Mouse (Mus musculus) megakaryocyte, adult 5-6 weeks (primary cell): Measurements from ENCODE around the gene Slc16a8. TPM values are rescaled to one million over a fixed set of nuclear protein-coding genes. Genes with fewer than 3 reads are reported as not detected.

Experiments
- ATAC-seq: 2 replicates; pipeline ENCODE4 v1.8.0; 2016; ENCODE audit warnings: mild to moderate bottlenecking, inconsistent platforms; ENCODE audit not compliant: poor library complexity, severe bottlenecking
- total RNA-seq, 2 experiments: library from RNA; stranded (forward) in 1 of 2; stranded (reverse) in 1 of 2; fragments of 153-499, 151-499 nt in 1 of 2; fragments of 221-1000, 200-1000 nt in 1 of 2; gene quantifications; 2 replicates each; pipeline versions ENCODE4 v1.2.3 to v1.2.4; 2015 to 2017

Slc16a8 gene
- total RNA-seq, 2 experiments from 2014 or later = not detected

DNA sequence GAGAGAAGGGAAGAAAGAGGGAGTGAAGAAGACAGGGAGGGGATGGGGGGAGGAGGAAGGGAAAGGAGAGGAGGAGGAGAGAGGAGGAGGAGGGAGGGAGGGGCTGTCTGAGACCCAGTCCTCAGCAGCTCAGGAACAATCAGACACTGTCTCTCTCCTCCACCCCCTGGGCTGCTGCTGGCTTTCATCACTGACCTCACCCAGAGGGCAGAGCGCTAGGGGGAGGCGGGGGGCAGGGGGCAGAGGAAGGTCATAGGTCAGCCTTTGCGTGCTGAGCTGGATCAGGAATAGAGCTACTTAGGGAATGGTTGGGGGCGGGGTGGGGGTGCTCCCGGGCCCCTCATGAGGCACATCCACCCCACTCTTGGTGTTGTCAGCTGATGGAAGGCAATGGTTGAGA is 30.9 kb downstream of the Slc16a8 start:
- no peak for ATAC-seq

DNA sequence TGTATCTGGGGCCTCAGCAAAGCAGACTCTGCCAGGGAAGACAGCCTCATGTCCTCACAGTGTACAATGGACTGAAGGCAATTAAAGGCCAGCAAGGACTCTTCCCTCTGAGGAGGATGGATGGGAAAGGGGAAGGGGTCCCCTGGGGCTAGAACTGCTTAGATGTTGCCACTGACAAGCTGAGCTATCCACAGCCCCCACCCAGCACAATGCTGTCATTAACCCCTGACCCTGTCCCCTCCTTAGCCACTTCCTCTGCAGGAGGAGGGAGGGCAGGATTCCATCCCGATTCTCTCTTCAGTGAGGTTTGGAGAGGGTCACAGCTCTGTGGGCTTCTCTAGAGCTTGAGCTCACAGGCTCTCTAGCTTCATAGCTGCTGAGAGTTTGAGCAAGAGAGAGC is 35.0 kb downstream of the Slc16a8 start:
- ATAC-seq = no peak

GRCm38 (mm10) chr15:79216191-79216590 is 38.4 kb downstream of the Slc16a8 start:
- no peak for ATAC-seq

- ATAC-seq = no peak
Measured at GRCm38 (mm10) chr15:79213591-79213990, 41.0 kb downstream of the Slc16a8 start.

GRCm38 (mm10) chr15:79212750-79213446 is 41.7 kb downstream of the Slc16a8 start:
- ATAC-seq = no peak

- no peak for ATAC-seq
Measured at GRCm38 (mm10) chr15:79210357-79210756, 44.2 kb downstream of the Slc16a8 start.

DNA sequence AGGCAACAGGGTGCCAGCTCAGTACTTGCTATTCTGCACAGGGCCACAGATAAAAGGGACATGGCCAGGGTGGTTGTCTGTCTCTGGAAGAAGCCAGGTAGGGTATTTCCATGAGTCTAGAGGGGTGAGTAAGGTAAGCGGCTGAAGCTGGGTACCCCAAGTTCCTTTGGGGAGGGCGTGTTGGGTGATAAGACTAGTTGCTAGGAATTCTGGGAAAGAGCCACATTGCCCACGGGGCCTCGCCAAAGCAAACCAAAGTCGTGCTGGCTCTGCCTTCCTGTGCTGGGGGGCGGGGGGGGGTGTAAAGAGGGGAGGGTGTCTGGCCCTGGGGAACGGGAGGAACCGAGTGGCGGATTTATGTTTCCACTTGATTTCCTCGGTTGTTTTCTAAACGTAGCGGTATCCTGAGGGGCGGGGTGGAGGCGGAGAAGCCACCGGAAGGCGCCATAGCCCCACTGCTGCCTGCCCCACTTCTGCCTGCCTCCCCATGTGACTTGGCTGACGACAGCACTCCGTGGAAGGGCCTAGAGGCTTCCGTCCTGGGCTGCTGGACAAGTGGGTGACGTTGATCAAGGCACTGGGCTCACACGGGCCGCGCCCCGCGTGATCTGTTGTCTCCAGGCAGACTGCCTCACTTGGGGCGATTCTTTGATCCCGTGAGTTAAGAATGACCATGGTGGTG is 45.7 kb downstream of the Slc16a8 start:
- peak; percentile 99 for ATAC-seq

DNA sequence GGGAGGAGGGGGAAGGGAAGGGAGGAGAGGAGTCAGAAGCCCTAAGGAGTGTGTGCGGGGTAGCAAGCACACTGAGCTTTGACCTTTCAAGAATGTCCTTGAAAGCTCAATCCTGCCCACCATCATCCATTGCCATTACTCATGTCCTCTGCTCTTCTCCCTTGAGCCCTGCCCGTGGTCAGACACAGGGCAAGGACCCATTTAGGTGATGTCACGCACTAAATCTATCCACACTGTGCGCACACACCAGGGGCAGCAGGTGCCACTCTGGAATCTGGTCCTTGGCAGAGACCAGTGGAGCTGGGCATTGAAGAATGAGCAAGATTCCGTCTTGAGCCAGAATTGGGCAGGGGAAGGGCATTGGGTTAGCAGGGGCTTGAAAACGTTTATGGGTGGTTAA is 46.4 kb downstream of the Slc16a8 start:
- ATAC-seq = no peak

- ATAC-seq = no peak
Measured at GRCm38 (mm10) chr15:79202575-79202974, 52.0 kb downstream of the Slc16a8 start.

GRCm38 (mm10) chr15:79201491-79202150 is 52.9 kb downstream of the Slc16a8 start:
- no peak for ATAC-seq

Other genes starting within 250 kb of the Slc16a8 start
- gene H1f0, start 226.3 kb downstream of the Slc16a8 start, total RNA-seq (2015) = 47.9 and 51.3 TPM in 2 replicates
- 87.2 and 90.0 TPM in 2 replicates for gene H1f0, start 226.3 kb downstream of the Slc16a8 start, total RNA-seq (2017)
- gene Galr3, start 212.9 kb downstream of the Slc16a8 start, total RNA-seq (2015) = not detected in 2 replicates
- not detected in 2 replicates for gene Galr3, start 212.9 kb downstream of the Slc16a8 start, total RNA-seq (2017)
- gene Ankrd54, start 191.9 kb downstream of the Slc16a8 start, total RNA-seq (2015) = 13.5 and 14.3 TPM in 2 replicates
- 10.3 and 11.2 TPM in 2 replicates for gene Ankrd54, start 191.9 kb downstream of the Slc16a8 start, total RNA-seq (2017)
- gene Eif3l, start 179.6 kb downstream of the Slc16a8 start, total RNA-seq (2015) = 110 and 116 TPM in 2 replicates
- gene Eif3l, start 179.6 kb downstream of the Slc16a8 start, total RNA-seq (2017) = 153 and 155 TPM in 2 replicates
- gene Micall1, start 145.9 kb downstream of the Slc16a8 start, total RNA-seq (2015) = 4.4 and 6.1 TPM in 2 replicates
- gene Micall1, start 145.9 kb downstream of the Slc16a8 start, total RNA-seq (2017) = 3.6 and 6.3 TPM in 2 replicates
- 46.0 and 49.2 TPM in 2 replicates for gene Polr2f, start 113.8 kb downstream of the Slc16a8 start, total RNA-seq (2015)
- 39.6 and 54.1 TPM in 2 replicates for gene Polr2f, start 113.8 kb downstream of the Slc16a8 start, total RNA-seq (2017)
- gene 1700088E04Rik, start 113.5 kb downstream of the Slc16a8 start, total RNA-seq (2015) = not detected in 2 replicates
- gene 1700088E04Rik, start 113.5 kb downstream of the Slc16a8 start, total RNA-seq (2017) = not detected in 2 replicates
- gene Sox10, start 89.5 kb downstream of the Slc16a8 start, total RNA-seq (2015) = not detected in 2 replicates
- not detected in 2 replicates for gene Sox10, start 89.5 kb downstream of the Slc16a8 start, total RNA-seq (2017)
- gene Pick1, start 25.6 kb downstream of the Slc16a8 start, total RNA-seq (2015) = 2.8 and 3.0 TPM in 2 replicates
- 4.5 and 5.1 TPM in 2 replicates for gene Pick1, start 25.6 kb downstream of the Slc16a8 start, total RNA-seq (2017)
- gene Gm49486, start 25.4 kb downstream of the Slc16a8 start, total RNA-seq (2015) = 0.16 and 0.20 TPM in 2 replicates
- gene Gm49486, start 25.4 kb downstream of the Slc16a8 start, total RNA-seq (2017) = not detected in 2 replicates
- not detected in 2 replicates for gene Baiap2l2, start 30.8 kb upstream of the Slc16a8 start, total RNA-seq (2015)
- not detected in 2 replicates for gene Baiap2l2, start 30.8 kb upstream of the Slc16a8 start, total RNA-seq (2017)
- 1.3 and 2.7 TPM in 2 replicates for gene Pla2g6, start 73.6 kb upstream of the Slc16a8 start, total RNA-seq (2015)
- 1.4 TPM in 2 replicates for gene Pla2g6, start 73.6 kb upstream of the Slc16a8 start, total RNA-seq (2017)
- gene Maff, start 91.9 kb upstream of the Slc16a8 start, total RNA-seq (2015) = 1.7 and 5.4 TPM in 2 replicates
- gene Maff, start 91.9 kb upstream of the Slc16a8 start, total RNA-seq (2017) = 1.4 and 2.7 TPM in 2 replicates
- 31.1 and 33.3 TPM in 2 replicates for gene Tmem184b, start 148.8 kb upstream of the Slc16a8 start, total RNA-seq (2015)
- gene Tmem184b, start 148.8 kb upstream of the Slc16a8 start, total RNA-seq (2017) = 10.4 and 12.2 TPM in 2 replicates
- gene Csnk1e, start 200.8 kb upstream of the Slc16a8 start, total RNA-seq (2015) = 33.3 and 39.4 TPM in 2 replicates
- gene Csnk1e, start 200.8 kb upstream of the Slc16a8 start, total RNA-seq (2017) = 29.3 and 32.0 TPM in 2 replicates